Mouse (Mus musculus): ENCODE data around the gene Inpp5a.

- TF ChIP-seq CTCF (IDR thresholded peaks at IDR 0.05; ENCODE audit: borderline replicate concordance, extremely low read depth, insufficient read depth, insufficient read length) = no peak
- no peak for TF ChIP-seq POLR2A (IDR thresholded peaks at IDR 0.05; ENCODE audit: borderline replicate concordance, extremely low read depth, insufficient read depth, insufficient read length, poor library complexity, severe bottlenecking)
Observed at GRCm38 (mm10) chr7:139407966-139408365, 19.1 kb downstream of the Inpp5a start.

All from brain, embryonic 14.5 days (tissue).